Mouse (Mus musculus) bone marrow macrophage, adult 2 months (primary cell): ENCODE results near the gene Nfkbid.

Source experiments
- CTCF ChIP-seq: IDR thresholded peaks from 2 replicates; pipeline ENCODE4 v1.5.1; 2012; ENCODE audit warnings: low read depth, mild to moderate bottlenecking, low read length, moderate library complexity
- POLR2A ChIP-seq: IDR thresholded peaks from 2 replicates; pipeline ENCODE4 v1.6.1; 2012; ENCODE audit warnings: mild to moderate bottlenecking, low read depth, low read length, borderline replicate concordance

GRCm38 (mm10) chr7:30457629-30458330, 36.2 kb downstream of the Nfkbid start, which contains the start of the genes Kirrel2 and Nphs1:
- no peak for TF ChIP-seq POLR2A
- no peak for TF ChIP-seq CTCF
